Mouse (Mus musculus): ENCODE data around the gene Foxk2. TPM values are rescaled to one million over a fixed set of nuclear protein-coding genes. Genes with fewer than 3 reads are reported as not detected.

The Foxk2 gene
- 16.4 and 17.8 TPM in 2 replicates for polyA plus RNA-seq (2014; fragmentation: Nextera tagmentation; extraction: Ambion mirVana)

GRCm38 (mm10) chr11:121259160-121260100 is at the start of gene Foxk2:
Gene Foxk2, plus strand, starts transcription at chr11:121259990.
- WGBS = under 1% methylated on average over 55 of the region's 91 CpGs

GRCm38 (mm10) chr11:121216831-121217230 is 43.0 kb upstream of the Foxk2 start:
- Histone ChIP-seq H3K4me3 (ENCODE audit: low read depth, low read length) (no peak overlapping the region), H3K27ac (ENCODE audit: low read depth, low read length) (no peak overlapping the region), H3K9me3 (replicated peaks; ENCODE audit: control insufficient read depth, low read length) (no peaks in the 10 kb centered on the region), H3K27me3 (replicated peaks; ENCODE audit: control insufficient read depth, insufficient read depth, low read length) (no peaks in the 10 kb centered on the region), H3K9ac (ENCODE audit: low read length) (no peak overlapping the region), H3K4me1 (ENCODE audit: control insufficient read depth, insufficient read depth, low read length) (no peaks in the 10 kb centered on the region), H3K36me3 (ENCODE audit: control insufficient read depth, insufficient read depth, low read length) (peaks cover 58% of the 10 kb centered on the region), H3K4me2 (ENCODE audit: low read length) (no peak overlapping the region)
- ATAC-seq = no peak
- 94% methylated on average over 3 of the region's 3 CpGs for WGBS
- no peak for DNase-seq (ENCODE audit: low spot score)

More at GRCm38 (mm10) chr11:121259160-121260100, at the start of gene Foxk2:
- H3K27me3 ChIP-seq (replicated peaks; ENCODE audit: control insufficient read depth, insufficient read depth, low read length) = no peaks in the 10 kb centered on the region
- peaks cover 45% of the 10 kb centered on the region for H3K36me3 ChIP-seq (ENCODE audit: control insufficient read depth, insufficient read depth, low read length)
- ATAC-seq (peak; percentile 99), DNase-seq (ENCODE audit: low spot score) (peak; percentile 96)
- peak within 1 kb of the TSS; percentile 97 for H3K9ac ChIP-seq (ENCODE audit: low read length)
- no peaks in the 10 kb centered on the region for H3K9me3 ChIP-seq (replicated peaks; ENCODE audit: control insufficient read depth, low read length)
- peaks cover 7% of the 10 kb centered on the region for H3K4me1 ChIP-seq (ENCODE audit: control insufficient read depth, insufficient read depth, low read length)
- peak within 1 kb of the TSS; percentile 89 for H3K4me2 ChIP-seq (ENCODE audit: low read length)
- H3K27ac ChIP-seq (ENCODE audit: low read depth, low read length) = peak within 1 kb of the TSS; percentile 94
- H3K4me3 ChIP-seq (ENCODE audit: low read depth, low read length) = peak within 1 kb of the TSS; percentile 100

GRCm38 (mm10) chr11:121219776-121220175 is 40.0 kb upstream of the Foxk2 start:
- no peak for ATAC-seq
- H3K36me3 ChIP-seq (ENCODE audit: control insufficient read depth, insufficient read depth, low read length) = peaks cover 82% of the 10 kb centered on the region
- no peak for DNase-seq (ENCODE audit: low spot score)

DNA sequence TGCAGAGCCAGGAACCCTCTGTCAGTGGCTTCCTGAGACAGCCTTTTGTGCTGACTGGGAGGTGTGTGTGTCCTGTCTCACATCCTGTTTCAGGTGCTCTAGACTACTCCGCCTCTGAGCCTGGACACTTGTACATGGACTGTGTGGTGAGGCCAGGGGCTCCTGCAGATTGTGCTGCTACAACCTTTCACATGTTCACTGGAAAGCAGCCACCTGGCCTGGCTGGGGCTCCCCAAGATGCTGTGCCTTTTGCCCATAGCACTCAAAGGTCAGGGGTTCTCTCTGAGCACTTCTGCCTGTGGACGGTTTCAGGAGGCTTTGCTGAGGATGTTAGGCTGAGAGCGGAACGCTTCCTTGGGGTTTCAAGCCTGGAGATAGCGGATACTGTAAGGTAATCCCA is 39.0 kb upstream of the Foxk2 start:
- Histone ChIP-seq H3K27ac (ENCODE audit: low read depth, low read length) (no peak overlapping the region), H3K4me3 (ENCODE audit: low read depth, low read length) (no peak overlapping the region), H3K9me3 (replicated peaks; ENCODE audit: control insufficient read depth, low read length) (no peaks in the 10 kb centered on the region), H3K36me3 (ENCODE audit: control insufficient read depth, insufficient read depth, low read length) (peaks cover 88% of the 10 kb centered on the region), H3K4me2 (ENCODE audit: low read length) (no peak overlapping the region), H3K27me3 (replicated peaks; ENCODE audit: control insufficient read depth, insufficient read depth, low read length) (no peaks in the 10 kb centered on the region), H3K9ac (ENCODE audit: low read length) (no peak overlapping the region), H3K4me1 (ENCODE audit: control insufficient read depth, insufficient read depth, low read length) (no peaks in the 10 kb centered on the region)
- DNase-seq (ENCODE audit: low spot score) = no peak
- no peak for ATAC-seq
- WGBS = 98% methylated on average over 5 of the region's 5 CpGs

More at GRCm38 (mm10) chr11:121219776-121220175, 40.0 kb upstream of the Foxk2 start:
- Histone ChIP-seq H3K27ac (ENCODE audit: low read depth, low read length) (no peak overlapping the region), H3K4me1 (ENCODE audit: control insufficient read depth, insufficient read depth, low read length) (no peaks in the 10 kb centered on the region), H3K9ac (ENCODE audit: low read length) (no peak overlapping the region), H3K27me3 (replicated peaks; ENCODE audit: control insufficient read depth, insufficient read depth, low read length) (no peaks in the 10 kb centered on the region), H3K4me3 (ENCODE audit: low read depth, low read length) (no peak overlapping the region), H3K4me2 (ENCODE audit: low read length) (no peak overlapping the region), H3K9me3 (replicated peaks; ENCODE audit: control insufficient read depth, low read length) (no peaks in the 10 kb centered on the region)
- WGBS = 92% methylated on average over 11 of the region's 11 CpGs

- WGBS = 93% methylated on average over 6 of the region's 6 CpGs
- Histone ChIP-seq H3K4me2 (ENCODE audit: low read length) (no peak overlapping the region), H3K36me3 (ENCODE audit: control insufficient read depth, insufficient read depth, low read length) (peaks cover 90% of the 10 kb centered on the region), H3K4me3 (ENCODE audit: low read depth, low read length) (no peak overlapping the region), H3K27me3 (replicated peaks; ENCODE audit: control insufficient read depth, insufficient read depth, low read length) (no peaks in the 10 kb centered on the region), H3K4me1 (ENCODE audit: control insufficient read depth, insufficient read depth, low read length) (no peaks in the 10 kb centered on the region), H3K9ac (ENCODE audit: low read length) (no peak overlapping the region), H3K9me3 (replicated peaks; ENCODE audit: control insufficient read depth, low read length) (no peaks in the 10 kb centered on the region), H3K27ac (ENCODE audit: low read depth, low read length) (no peak overlapping the region)
- DNase-seq (ENCODE audit: low spot score) (no peak), ATAC-seq (no peak)
These were observed 38.3 kb upstream of the Foxk2 start for GRCm38 (mm10) chr11:121221321-121222010.

- H3K9me3 ChIP-seq (replicated peaks; ENCODE audit: control insufficient read depth, low read length) = no peaks in the 10 kb centered on the region
- H3K4me3 ChIP-seq (ENCODE audit: low read depth, low read length) = peak overlapping the region; percentile 70
- peaks cover 14% of the 10 kb centered on the region for H3K4me1 ChIP-seq (ENCODE audit: control insufficient read depth, insufficient read depth, low read length)
- DNase-seq (ENCODE audit: low spot score) (no peak), ATAC-seq (no peak; the same call in 1 of the 2 replicates)
- H3K36me3 ChIP-seq (ENCODE audit: control insufficient read depth, insufficient read depth, low read length) = peaks cover 40% of the 10 kb centered on the region
- peak overlapping the region; percentile 78 for H3K4me2 ChIP-seq (ENCODE audit: low read length)
- peak overlapping the region; percentile 74 for H3K9ac ChIP-seq (ENCODE audit: low read length)
- no peak overlapping the region for H3K27ac ChIP-seq (ENCODE audit: low read depth, low read length)
- WGBS = 21% methylated on average over 21 of the region's 21 CpGs
- no peaks in the 10 kb centered on the region for H3K27me3 ChIP-seq (replicated peaks; ENCODE audit: control insufficient read depth, insufficient read depth, low read length)
These were observed 31.4 kb upstream of the Foxk2 start for GRCm38 (mm10) chr11:121228129-121229017.

- Histone ChIP-seq H3K4me2 (ENCODE audit: low read length) (peak within 1 kb of the TSS; percentile 78), H3K9ac (ENCODE audit: low read length) (peak within 1 kb of the TSS; percentile 74), H3K36me3 (ENCODE audit: control insufficient read depth, insufficient read depth, low read length) (peaks cover 33% of the 10 kb centered on the region), H3K4me1 (ENCODE audit: control insufficient read depth, insufficient read depth, low read length) (peaks cover 14% of the 10 kb centered on the region), H3K27me3 (replicated peaks; ENCODE audit: control insufficient read depth, insufficient read depth, low read length) (no peaks in the 10 kb centered on the region), H3K4me3 (ENCODE audit: low read depth, low read length) (peak within 1 kb of the TSS; percentile 70), H3K27ac (ENCODE audit: low read depth, low read length) (peak within 1 kb of the TSS; percentile 3; the same call in 1 of the 2 replicates), H3K9me3 (replicated peaks; ENCODE audit: control insufficient read depth, low read length) (no peaks in the 10 kb centered on the region)
- ATAC-seq (peak; percentile 93), DNase-seq (ENCODE audit: low spot score) (peak; percentile 86)
- under 1% methylated on average over 23 of the region's 23 CpGs for WGBS
These were observed 30.8 kb upstream of the Foxk2 start, which contains the start of gene Cybc1 for GRCm38 (mm10) chr11:121229018-121229439. Gene Cybc1, minus strand, starts transcription at chr11:121229322.

GRCm38 (mm10) chr11:121231191-121231590 is 28.6 kb upstream of the Foxk2 start:
- peaks cover 12% of the 10 kb centered on the region; the same call in 1 of the 2 replicates for H3K36me3 ChIP-seq (ENCODE audit: control insufficient read depth, insufficient read depth, low read length)
- H3K4me2 ChIP-seq (ENCODE audit: low read length) = no peak overlapping the region
- H3K4me1 ChIP-seq (ENCODE audit: control insufficient read depth, insufficient read depth, low read length) = peaks cover 18% of the 10 kb centered on the region
- no peak for DNase-seq (ENCODE audit: low spot score)
- 78% methylated on average over 4 of the region's 4 CpGs for WGBS
- H3K27ac ChIP-seq (ENCODE audit: low read depth, low read length) = no peak overlapping the region
- no peaks in the 10 kb centered on the region for H3K27me3 ChIP-seq (replicated peaks; ENCODE audit: control insufficient read depth, insufficient read depth, low read length)
- no peak overlapping the region for H3K4me3 ChIP-seq (ENCODE audit: low read depth, low read length)
- ATAC-seq = no peak
- H3K9me3 ChIP-seq (replicated peaks; ENCODE audit: control insufficient read depth, low read length) = no peaks in the 10 kb centered on the region
- H3K9ac ChIP-seq (ENCODE audit: low read length) = no peak overlapping the region
